Mouse (Mus musculus) hindbrain, embryonic 15.5 days (tissue): Measurements from ENCODE around the gene Piezo1. TPM values are rescaled to one million over a fixed set of nuclear protein-coding genes. Genes with fewer than 3 reads are reported as not detected.
"Not testable (repeated sequence)": the region's sequence is repeated elsewhere in the genome, so short reads cannot be mapped to it uniquely, and the experiment has no call there.

Experiments used
- ATAC-seq: fragments of 200-750 bp; cut with Nextera tagmentation; 2 replicates; pipeline ENCODE4 v1.8.0; 2017; ENCODE audit warnings: low read depth, moderate number of reproducible peaks, moderate TSS enrichment; ENCODE audit not compliant: low FRiP score
- H3K27ac ChIP-seq: fragments of 300-500 bp; sonication (generic); replicated peaks from 2 replicates; pipeline ENCODE4 v1.5.1; 2015; ENCODE audit warnings: mild to moderate bottlenecking, inconsistent platforms
- H3K27me3 ChIP-seq: fragments of 300-500 bp; sonication (generic); 2 replicates; pipeline ENCODE4 v1.6.1; 2015; ENCODE audit warnings: control low read depth, inconsistent platforms
- H3K36me3 ChIP-seq: fragments of 300-500 bp; sonication (generic); 2 replicates; pipeline ENCODE4 v1.6.1; 2015; ENCODE audit warnings: control low read depth, inconsistent platforms
- H3K4me1 ChIP-seq: fragments of 300-500 bp; sonication (generic); replicated peaks from 2 replicates; pipeline ENCODE4 v1.6.1; 2015; ENCODE audit warnings: control low read depth, inconsistent platforms
- H3K4me2 ChIP-seq: fragments of 300-500 bp; sonication (generic); 2 replicates; pipeline ENCODE4 v1.6.1; 2015; ENCODE audit warnings: moderate library complexity, mild to moderate bottlenecking, inconsistent platforms
- H3K4me3 ChIP-seq: fragments of 300-500 bp; sonication (generic); 2 replicates; pipeline ENCODE4 v1.5.1; 2015; ENCODE audit warnings: mild to moderate bottlenecking, inconsistent platforms
- H3K9ac ChIP-seq: fragments of 300-500 bp; sonication (generic); 2 replicates; pipeline ENCODE4 v1.6.1; 2015; ENCODE audit warnings: inconsistent platforms
- H3K9me3 ChIP-seq: fragments of 300-500 bp; sonication (generic); 2 replicates; pipeline ENCODE4 v1.6.1; 2016; ENCODE audit warnings: control low read depth, inconsistent platforms
- WGBS: fragments of 180-500 bp; shearing (Covaris S2); methylation state at CpG from one replicate; pipeline ENCODE4 v1.1.7; 2015; 5-methylcytosine and 5-hydroxymethylcytosine counted together
- polyA plus RNA-seq: library from polyadenylated mRNA; unstranded; fragments of >200 nt; fragmentation: Nextera tagmentation; extraction: Ambion mirVana; gene quantifications from 2 replicates; pipeline ENCODE4 v1.2.1, GENCODE M21; 2015

The Piezo1 gene
- polyA plus RNA-seq, 1 experiment from 2014 or later: 2.8 TPM

DNA sequence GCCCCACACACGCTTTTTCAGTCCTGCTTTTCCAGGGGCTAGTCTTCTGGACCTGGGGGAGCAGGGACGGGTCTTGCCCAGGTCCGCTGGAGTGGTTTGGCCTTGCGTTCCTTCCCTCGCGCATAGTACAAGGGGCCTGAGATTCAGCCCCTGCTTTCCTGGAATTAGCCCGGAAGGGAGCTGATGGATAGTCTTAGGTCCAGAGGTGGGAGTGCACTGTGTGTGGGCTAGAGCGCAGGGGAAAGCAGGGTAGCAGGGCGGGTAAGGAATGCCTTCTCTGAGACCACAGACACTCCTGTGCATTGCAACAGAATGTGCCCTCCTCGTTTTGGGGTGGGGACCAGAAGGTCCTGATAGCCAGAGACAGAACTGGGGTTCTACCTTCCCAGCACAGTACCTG lies 26.0 kb upstream of the Piezo1 start:
- Histone ChIP-seq H3K27me3 (no peaks in the 10 kb centered on the region), H3K4me2 (peak overlapping the region; percentile 76), H3K4me3 (peak overlapping the region; percentile 60), H3K27ac (peak overlapping the region; percentile 74), H3K9ac (peak overlapping the region; percentile 70), H3K9me3 (no peaks in the 10 kb centered on the region), H3K4me1 (peaks cover 36% of the 10 kb centered on the region), H3K36me3 (0 out of 2 replicates have a peak, but pooled peaks cover 6% of the 10 kb centered on the region)
- WGBS: 46% methylated on average over 10 of the region's 10 CpGs
- ATAC-seq: peak; percentile 24; the same call in 1 of the 2 replicates

DNA sequence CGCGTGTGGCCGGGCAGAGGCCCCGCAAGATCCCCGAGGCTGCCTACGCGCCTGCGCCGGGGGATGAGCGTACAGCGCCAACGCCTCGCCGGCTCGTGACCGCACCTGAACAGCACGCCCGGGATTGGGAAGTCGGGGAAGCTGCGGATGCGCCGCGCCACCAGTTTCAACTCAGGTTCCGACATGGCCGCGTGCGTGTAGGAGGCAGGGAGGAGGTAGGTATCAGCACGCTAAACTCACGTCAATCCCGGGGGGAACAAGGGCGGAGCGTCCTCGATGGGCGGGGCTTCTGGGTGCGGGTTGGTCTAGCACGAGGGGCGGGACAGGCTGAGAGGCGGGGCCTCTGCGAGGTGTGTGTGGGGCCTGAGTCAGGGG lies 25.5 kb upstream of the Piezo1 start, which contains the start of gene Aprt:
Aprt (minus strand) TSS at position 262 of the 375 bp plus-strand sequence.
- no peaks in the 10 kb centered on the region for H3K9me3 ChIP-seq
- H3K4me2 ChIP-seq: peak within 1 kb of the TSS; percentile 76
- H3K4me3 ChIP-seq: peak within 1 kb of the TSS; percentile 60
- 0% methylated on average over 39 of the region's 39 CpGs for WGBS
- ATAC-seq: peak; percentile 95
- peak within 1 kb of the TSS; percentile 70 for H3K9ac ChIP-seq
- H3K36me3 ChIP-seq: 0 out of 2 replicates have a peak, but pooled peaks cover 6% of the 10 kb centered on the region
- H3K4me1 ChIP-seq: peaks cover 36% of the 10 kb centered on the region
- H3K27me3 ChIP-seq: no peaks in the 10 kb centered on the region
- peak within 1 kb of the TSS; percentile 74 for H3K27ac ChIP-seq

DNA sequence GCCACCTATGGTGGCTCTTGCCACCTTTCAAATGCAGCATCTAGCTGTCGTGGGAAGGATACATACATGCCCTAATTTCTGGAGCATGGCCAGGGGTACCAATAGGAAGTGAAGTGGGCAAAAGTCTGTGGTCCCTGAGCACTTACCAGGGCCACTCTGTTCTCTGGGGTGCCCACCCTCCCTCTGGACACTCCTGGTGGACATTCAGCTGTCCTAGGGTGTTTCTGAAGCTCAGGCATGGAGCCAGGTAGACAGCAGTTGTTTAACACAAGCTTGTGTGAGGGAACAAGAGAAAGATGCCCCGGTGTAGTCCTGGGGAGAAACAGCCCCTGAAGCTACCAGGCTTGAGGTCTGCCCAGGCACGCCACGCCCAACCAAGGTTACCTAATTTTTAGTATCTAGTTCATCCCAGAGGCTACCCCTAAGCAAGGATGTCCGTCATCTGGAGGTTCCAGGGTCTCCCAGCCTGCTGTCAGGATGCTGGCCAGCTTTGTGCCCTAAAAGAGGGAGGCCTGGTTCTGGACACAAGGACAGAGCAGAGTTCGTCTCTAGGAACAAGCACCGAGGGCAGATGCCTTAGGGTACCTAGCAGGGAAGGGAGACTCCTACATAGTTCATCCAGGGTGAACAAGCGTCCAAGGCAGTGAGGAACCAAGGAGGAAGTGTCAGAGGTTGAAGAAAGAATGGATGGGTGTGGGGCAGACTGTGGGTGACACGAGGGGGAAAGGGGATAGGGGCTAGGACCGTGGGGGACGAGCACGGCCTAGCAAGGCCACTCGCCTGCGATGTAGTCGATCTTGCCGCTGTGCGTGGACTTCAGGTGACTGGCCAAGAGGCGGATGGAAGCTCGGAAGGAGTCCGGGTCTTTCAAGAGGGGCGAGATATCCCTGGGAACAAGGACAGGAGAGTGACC lies 24.9 kb upstream of the Piezo1 start:
- Histone ChIP-seq H3K4me1 (peaks cover 36% of the 10 kb centered on the region), H3K27me3 (no peaks in the 10 kb centered on the region), H3K27ac (peak overlapping the region; percentile 74), H3K9ac (peak overlapping the region; percentile 70), H3K9me3 (no peaks in the 10 kb centered on the region), H3K4me2 (peak overlapping the region; percentile 76), H3K4me3 (peak overlapping the region; percentile 60), H3K36me3 (0 out of 2 replicates have a peak, but pooled peaks cover 6% of the 10 kb centered on the region)
- WGBS: 19% methylated on average over 21 of the region's 21 CpGs
- peak; percentile 46 for ATAC-seq

DNA sequence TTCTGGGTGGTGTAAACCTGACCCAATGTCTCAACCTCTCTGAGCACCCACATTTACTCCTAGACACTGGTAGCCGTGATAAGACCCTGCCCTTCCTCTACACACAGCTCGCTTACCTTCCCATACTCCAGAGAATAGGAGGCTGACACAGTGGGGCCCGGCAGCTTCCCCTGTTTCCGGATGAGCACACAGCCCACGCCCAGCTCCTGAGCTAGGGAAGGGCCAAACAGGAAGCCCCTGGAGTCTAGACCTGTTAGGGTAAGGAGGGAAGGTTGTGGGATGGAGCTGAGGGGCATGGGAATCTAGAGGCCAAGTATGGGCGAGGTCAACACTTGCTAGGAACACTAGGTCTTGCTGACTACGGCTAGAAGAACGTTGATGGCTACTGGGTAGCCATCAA lies 24.2 kb upstream of the Piezo1 start:
- H3K36me3 ChIP-seq: 0 out of 2 replicates have a peak, but pooled peaks cover 6% of the 10 kb centered on the region
- H3K9ac ChIP-seq: no peak overlapping the region
- 76% methylated on average over 8 of the region's 8 CpGs for WGBS
- H3K4me2 ChIP-seq: peak overlapping the region; percentile 76
- no peaks in the 10 kb centered on the region for H3K27me3 ChIP-seq
- peak overlapping the region; percentile 14; the same call in 1 of the 2 replicates for H3K4me3 ChIP-seq
- no peaks in the 10 kb centered on the region for H3K9me3 ChIP-seq
- no peak for ATAC-seq
- H3K27ac ChIP-seq: no peak overlapping the region
- peaks cover 36% of the 10 kb centered on the region for H3K4me1 ChIP-seq

DNA sequence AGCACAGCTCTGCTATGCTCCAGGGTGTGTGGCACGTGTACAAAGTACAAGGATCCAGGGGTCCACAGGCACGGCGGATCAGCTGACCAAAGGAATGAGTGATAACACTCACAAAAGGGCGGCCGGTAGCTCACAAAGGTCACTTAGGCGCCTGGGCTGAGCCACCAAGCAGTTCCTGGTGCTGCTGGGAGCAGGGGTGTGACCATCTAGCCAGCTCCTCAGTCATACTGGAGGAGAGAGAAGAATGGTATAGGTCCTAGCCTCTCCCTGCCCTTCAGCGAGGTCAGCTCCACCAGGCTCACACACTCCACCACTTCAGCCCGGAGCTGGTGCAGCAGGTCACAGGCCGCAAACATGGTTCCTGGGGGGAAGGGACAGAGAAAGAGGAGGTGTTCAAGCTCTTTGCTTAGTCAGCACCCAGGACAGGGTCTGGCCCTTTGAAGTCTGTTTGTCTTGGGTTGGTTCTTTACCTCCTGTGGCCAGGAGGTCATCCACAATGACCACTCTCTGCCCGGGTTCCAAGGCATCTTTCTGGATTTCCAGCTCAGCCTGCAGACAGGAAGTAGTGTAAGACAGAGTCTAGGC lies 23.6 kb upstream of the Piezo1 start:
- H3K4me2 ChIP-seq: peak overlapping the region; percentile 76
- H3K27me3 ChIP-seq: no peaks in the 10 kb centered on the region
- H3K9me3 ChIP-seq: no peaks in the 10 kb centered on the region
- 54% methylated on average over 10 of the region's 10 CpGs for WGBS
- H3K36me3 ChIP-seq: 0 out of 2 replicates have a peak, but pooled peaks cover 6% of the 10 kb centered on the region
- peaks cover 36% of the 10 kb centered on the region for H3K4me1 ChIP-seq
- no peak overlapping the region for H3K9ac ChIP-seq
- H3K27ac ChIP-seq: no peak overlapping the region
- H3K4me3 ChIP-seq: 0 out of 2 replicates have a peak overlapping the region, but pooled peaks have one; percentile 14
- no peak for ATAC-seq

DNA sequence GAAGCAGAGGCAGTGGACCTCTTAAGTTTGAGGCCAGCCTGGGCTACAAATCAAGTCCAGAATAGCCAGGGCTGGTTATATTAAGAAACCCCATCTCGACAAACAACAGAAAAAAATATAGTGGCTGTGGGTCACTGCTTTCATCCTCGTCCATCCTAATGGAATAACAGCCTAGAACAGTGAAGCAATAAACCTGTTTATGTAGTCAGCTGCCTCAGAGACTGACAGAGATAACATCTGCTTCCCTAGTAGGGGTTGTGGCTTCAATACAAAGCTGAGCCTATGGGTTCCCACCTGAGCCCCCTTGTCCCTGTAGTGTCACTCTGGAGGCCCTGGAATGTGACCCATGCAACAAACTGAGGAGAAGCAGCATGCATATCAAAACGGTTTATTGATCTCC lies 23.1 kb upstream of the Piezo1 start:
- Histone ChIP-seq H3K27me3 (no peaks in the 10 kb centered on the region), H3K9ac (no peak overlapping the region), H3K4me3 (no peak overlapping the region), H3K36me3 (0 out of 2 replicates have a peak, but pooled peaks cover 6% of the 10 kb centered on the region), H3K27ac (no peak overlapping the region), H3K4me1 (peaks cover 39% of the 10 kb centered on the region), H3K4me2 (peak overlapping the region; percentile 76; the same call in 1 of the 2 replicates), H3K9me3 (no peaks in the 10 kb centered on the region)
- WGBS: 63% methylated on average over 3 of the region's 3 CpGs
- ATAC-seq: no peak

DNA sequence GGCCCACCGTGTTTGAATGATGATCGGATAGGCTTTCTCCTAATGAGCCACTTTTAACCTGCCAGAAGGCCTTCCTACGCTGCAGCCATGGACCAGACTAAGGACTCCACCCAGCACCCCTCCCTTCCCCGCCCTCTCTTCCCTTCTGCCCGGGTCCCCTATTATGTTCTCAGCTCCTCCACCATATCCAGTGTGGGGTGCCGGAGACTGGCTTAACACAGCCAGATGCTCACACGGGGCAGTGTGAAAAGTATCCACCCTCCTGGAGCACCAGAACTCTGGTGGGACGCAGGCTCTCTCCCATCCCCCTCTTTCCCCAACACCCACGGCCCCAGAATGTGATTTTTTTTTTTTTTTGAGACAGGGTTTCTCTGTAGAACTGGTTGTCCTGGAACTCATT lies 22.4 kb upstream of the Piezo1 start:
- Histone ChIP-seq H3K36me3 (0 out of 2 replicates have a peak, but pooled peaks cover 6% of the 10 kb centered on the region), H3K27ac (no peak overlapping the region)

DNA sequence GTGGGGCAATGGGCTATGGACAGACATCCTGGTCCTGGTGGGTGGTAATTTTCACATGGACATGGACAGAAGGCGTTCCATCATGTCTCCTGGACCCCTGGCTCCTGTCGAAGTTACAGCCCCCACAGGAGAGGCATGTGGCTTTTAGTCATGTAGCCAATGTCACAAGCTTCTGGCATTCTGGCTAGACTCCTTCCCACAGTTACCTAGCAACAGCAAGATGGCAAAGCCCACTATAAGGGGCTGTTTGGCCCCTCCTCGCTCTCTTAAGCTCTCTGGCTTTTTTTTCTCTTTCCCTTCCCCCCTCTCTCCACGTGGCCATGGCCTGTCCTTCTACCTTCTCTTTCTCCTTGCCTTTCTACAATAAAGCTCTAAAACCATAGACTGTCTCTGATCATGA lies 22.0 kb upstream of the Piezo1 start:
- H3K27ac ChIP-seq, H3K27me3 ChIP-seq, H3K4me3 ChIP-seq, H3K36me3 ChIP-seq, H3K9ac ChIP-seq, H3K9me3 ChIP-seq, H3K4me2 ChIP-seq, ATAC-seq: not testable (repeated sequence)
- WGBS: 22% methylated on average over 4 of the region's 4 CpGs
- H3K4me1 ChIP-seq: peaks cover 50% of the 10 kb centered on the region

More for the DNA sequence above, 22.4 kb upstream of the Piezo1 start:
- no peaks in the 10 kb centered on the region for H3K27me3 ChIP-seq
- no peak for ATAC-seq
- no peak overlapping the region for H3K9ac ChIP-seq
- H3K9me3 ChIP-seq: no peaks in the 10 kb centered on the region
- 51% methylated on average over 9 of the region's 9 CpGs for WGBS
- no peak overlapping the region for H3K4me2 ChIP-seq
- no peak overlapping the region for H3K4me3 ChIP-seq
- peaks cover 46% of the 10 kb centered on the region for H3K4me1 ChIP-seq

DNA sequence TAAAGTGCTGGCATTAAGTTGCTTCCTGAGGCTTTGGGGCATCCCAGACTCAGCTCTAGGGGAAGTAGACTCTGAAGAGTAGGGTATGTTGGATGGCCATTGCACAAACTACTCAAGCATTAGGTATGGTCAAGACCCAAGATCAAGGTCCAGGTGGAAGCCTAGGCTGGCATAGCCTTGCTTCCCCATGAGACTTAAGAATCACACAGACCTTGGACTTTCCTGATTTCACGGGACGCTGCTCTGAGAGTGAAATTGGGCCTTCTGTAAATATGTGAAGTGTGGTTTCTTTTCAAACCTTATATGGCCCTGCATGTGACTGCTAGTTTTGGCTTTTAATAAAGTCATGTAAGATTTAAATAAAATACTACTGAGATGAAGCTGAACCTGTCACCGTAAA lies 21.6 kb upstream of the Piezo1 start:
- no peak overlapping the region for H3K4me3 ChIP-seq
- no peaks in the 10 kb centered on the region for H3K27me3 ChIP-seq
- H3K9me3 ChIP-seq: no peaks in the 10 kb centered on the region
- peaks cover 51% of the 10 kb centered on the region for H3K4me1 ChIP-seq
- WGBS: 89% methylated on average over 3 of the region's 3 CpGs
- no peak overlapping the region for H3K27ac ChIP-seq
- no peak for ATAC-seq
- 0 out of 2 replicates have a peak, but pooled peaks cover 6% of the 10 kb centered on the region for H3K36me3 ChIP-seq
- H3K4me2 ChIP-seq: no peak overlapping the region
- no peak overlapping the region for H3K9ac ChIP-seq

DNA sequence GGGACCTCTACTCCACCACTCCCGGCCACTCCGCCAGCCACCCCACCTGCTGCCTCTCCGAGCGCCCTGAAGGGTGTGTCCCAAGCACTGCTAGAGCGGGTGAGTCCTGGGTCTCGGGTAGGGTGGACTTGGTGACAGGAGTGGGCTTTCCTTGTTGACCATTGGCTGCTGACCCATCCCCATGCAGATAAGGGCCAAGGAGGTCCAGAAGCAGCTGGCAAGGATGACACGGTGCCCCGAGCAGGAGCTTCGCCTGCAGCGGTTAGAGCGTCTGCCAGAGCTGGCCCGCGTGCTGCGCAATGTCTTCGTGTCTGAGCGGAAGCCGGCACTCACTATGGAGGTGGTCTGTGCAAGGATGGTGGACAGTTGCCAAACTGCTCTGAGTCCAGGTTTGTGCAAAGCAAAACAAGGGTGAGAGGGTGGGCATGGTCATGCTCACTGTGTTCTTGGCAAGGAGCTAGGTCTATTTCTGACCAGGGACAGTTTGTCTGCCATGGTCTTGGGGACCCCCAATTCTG lies 20.7 kb upstream of the Piezo1 start:
- H3K9me3 ChIP-seq: no peaks in the 10 kb centered on the region
- no peak overlapping the region for H3K4me3 ChIP-seq
- 95% methylated on average over 17 of the region's 17 CpGs for WGBS
- H3K36me3 ChIP-seq: 0 out of 2 replicates have a peak, but pooled peaks cover 6% of the 10 kb centered on the region
- no peaks in the 10 kb centered on the region for H3K27me3 ChIP-seq
- no peak for ATAC-seq
- H3K4me2 ChIP-seq: no peak overlapping the region
- no peak overlapping the region for H3K9ac ChIP-seq
- no peak overlapping the region for H3K27ac ChIP-seq
- H3K4me1 ChIP-seq: peaks cover 51% of the 10 kb centered on the region

DNA sequence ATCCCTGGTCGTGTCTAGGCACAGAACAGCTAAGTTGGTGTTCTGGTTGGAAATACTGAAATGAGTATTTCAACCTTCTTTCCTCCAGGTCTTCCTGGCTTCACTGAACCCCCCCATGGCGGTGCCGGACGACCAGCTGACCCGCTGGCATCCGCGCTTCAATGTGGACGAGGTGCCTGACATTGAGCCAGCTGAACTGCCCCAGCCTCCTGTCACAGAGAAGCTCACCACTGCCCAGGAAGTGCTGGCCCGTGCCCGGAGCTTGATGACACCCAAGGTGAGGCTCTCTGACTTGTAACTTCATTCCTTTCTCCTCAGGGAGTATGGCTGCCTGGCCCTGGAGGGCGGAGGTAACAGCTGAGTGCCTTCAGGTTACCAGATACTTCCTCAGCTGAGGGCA lies 20.0 kb upstream of the Piezo1 start:
- no peak overlapping the region for H3K4me3 ChIP-seq
- no peaks in the 10 kb centered on the region for H3K9me3 ChIP-seq
- no peaks in the 10 kb centered on the region for H3K27me3 ChIP-seq
- 0 out of 2 replicates have a peak, but pooled peaks cover 6% of the 10 kb centered on the region for H3K36me3 ChIP-seq
- WGBS: 94% methylated on average over 11 of the region's 11 CpGs
- ATAC-seq: no peak
- no peak overlapping the region for H3K4me2 ChIP-seq
- no peak overlapping the region for H3K9ac ChIP-seq
- peaks cover 57% of the 10 kb centered on the region for H3K4me1 ChIP-seq
- H3K27ac ChIP-seq: no peak overlapping the region

DNA sequence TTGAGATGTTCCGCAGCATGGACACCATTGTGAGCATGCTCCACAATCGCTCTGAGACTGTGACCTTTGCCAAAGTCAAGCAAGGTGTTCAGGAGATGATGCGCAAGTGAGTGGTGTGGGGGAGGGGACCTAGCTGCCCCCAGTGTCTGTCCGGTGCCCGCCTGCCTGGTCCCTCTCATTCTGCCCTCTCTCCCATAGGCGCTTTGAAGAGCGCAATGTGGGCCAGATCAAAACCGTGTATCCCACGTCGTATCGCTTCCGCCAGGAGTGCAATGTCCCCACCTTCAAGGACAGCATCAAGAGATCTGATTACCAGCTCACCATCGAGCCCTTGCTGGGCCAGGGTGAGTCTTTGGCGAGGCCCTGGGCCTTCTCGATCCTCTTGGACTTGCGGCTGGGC lies 18.9 kb upstream of the Piezo1 start:
- Histone ChIP-seq H3K27me3 (no peaks in the 10 kb centered on the region), H3K4me1 (peaks cover 45% of the 10 kb centered on the region), H3K4me3 (no peak overlapping the region), H3K4me2 (no peak overlapping the region), H3K27ac (no peak overlapping the region), H3K36me3 (0 out of 2 replicates have a peak, but pooled peaks cover 6% of the 10 kb centered on the region), H3K9ac (no peak overlapping the region), H3K9me3 (no peaks in the 10 kb centered on the region)
- 95% methylated on average over 16 of the region's 16 CpGs for WGBS
- no peak for ATAC-seq
